20 mouse cellular contexts compared by ENCODE assay signal in genomic region chr15:78643633-78644032, GRCm38 (mm10). TPM values are rescaled to one million over a fixed set of nuclear protein-coding genes. Genes with fewer than 3 reads are reported as not detected.
DNase-seq lines count a peak whose midpoint lies in the region; ATAC-seq and TF ChIP-seq lines count a peak whose summit lies in the region.
"Had no signal": no experiment of that assay in that cellular context is flagged by ENCODE, and none has a peak within 500 bp of the region (broad histone marks: within the 10 kb centered on the region; RNA-seq: fewer than 3 reads in every experiment).

No protein-coding gene starts in this region.

- no peak for DNase-seq in hindbrain, embryonic 11.5 days (ENCODE audit: low spot score)
- peak; percentile 38 for DNase-seq in midbrain, embryonic 14.5 days
- DNase-seq in midbrain, postnatal 0 days (ENCODE audit: low spot score), result no peak
- peak; percentile 39 for DNase-seq in brain, embryonic 14.5 days (ENCODE audit: low read depth)
- DNase-seq in heart, embryonic 10.5 days (ENCODE audit: low spot score), result no peak
- no peak for DNase-seq in lung, postnatal 36 days
- DNase-seq: adrenal gland, postnatal 10 days; cerebellum, adult 11-12 months; cerebellum, adult 9-10 months; cerebellum, postnatal 25 days; gastrocnemius, postnatal 10 days; heart, adult 18-20 months; heart, postnatal 14 days had no signal

- H3K4me2 ChIP-seq in hindbrain, embryonic 11.5 days (replicated peaks; ENCODE audit: low read depth, low read length), result no peak overlapping the region
- no peak overlapping the region for H3K4me2 ChIP-seq in hindbrain, embryonic 16.5 days (ENCODE audit: low read length)
- no peak overlapping the region for H3K4me2 ChIP-seq in midbrain, embryonic 14.5 days (ENCODE audit: low read length)
- H3K4me2 ChIP-seq in midbrain, postnatal 0 days (ENCODE audit: low read depth, low read length, poor library complexity, severe bottlenecking), result no peak overlapping the region
- H3K4me2 ChIP-seq: forebrain, embryonic 12.5 days; heart, embryonic 11.5 days; heart, embryonic 15.5 days had no signal

- no peaks in the 10 kb centered on the region for H3K27me3 ChIP-seq in hindbrain, embryonic 11.5 days (ENCODE audit: control insufficient read depth, insufficient read depth, low read length)
- no peaks in the 10 kb centered on the region for H3K27me3 ChIP-seq in hindbrain, embryonic 16.5 days (replicated peaks; ENCODE audit: control insufficient read depth, insufficient read depth, low read length)
- H3K27me3 ChIP-seq in midbrain, embryonic 14.5 days (ENCODE audit: control insufficient read depth, insufficient read depth, low read length), result no peaks in the 10 kb centered on the region
- no peaks in the 10 kb centered on the region for H3K27me3 ChIP-seq in midbrain, postnatal 0 days (ENCODE audit: insufficient read depth, low read length)
- peaks cover 73% of the 10 kb centered on the region for H3K27me3 ChIP-seq in heart, embryonic 10.5 days (ENCODE audit: insufficient read depth, poor library complexity, severe bottlenecking)

- 21% methylated on average over 6 of the region's 6 CpGs for WGBS in hindbrain, embryonic 11.5 days
- 9% methylated on average over 6 of the region's 6 CpGs for WGBS in hindbrain, embryonic 16.5 days
- 17% methylated on average over 6 of the region's 6 CpGs for WGBS in midbrain, embryonic 14.5 days
- 14% methylated on average over 6 of the region's 6 CpGs for WGBS in midbrain, postnatal 0 days
- WGBS in heart, embryonic 10.5 days, result 18% methylated on average over 6 of the region's 6 CpGs

- no peak overlapping the region for H3K4me3 ChIP-seq in hindbrain, embryonic 11.5 days (ENCODE audit: low read depth, low read length)
- H3K4me3 ChIP-seq in hindbrain, embryonic 16.5 days (ENCODE audit: low read length), result no peak overlapping the region
- H3K4me3 ChIP-seq in midbrain, embryonic 14.5 days (replicated peaks; ENCODE audit: low read depth, low read length), result no peak overlapping the region
- no peak overlapping the region for H3K4me3 ChIP-seq in midbrain, postnatal 0 days (ENCODE audit: low read depth, low read length)
- H3K4me3 ChIP-seq in heart, embryonic 10.5 days, result no peak overlapping the region
- H3K4me3 ChIP-seq: forebrain, embryonic 12.5 days; heart, embryonic 15.5 days had no signal

- ATAC-seq in hindbrain, embryonic 11.5 days (ENCODE audit: low FRiP score), result no peak
- ATAC-seq in hindbrain, embryonic 16.5 days, result no peak
- ATAC-seq in midbrain, embryonic 14.5 days (ENCODE audit: low FRiP score, low TSS enrichment), result no peak
- ATAC-seq in midbrain, postnatal 0 days (ENCODE audit: low FRiP score), result no peak
- ATAC-seq: forebrain, embryonic 16.5 days; intestine, embryonic 16.5 days had no signal

- H3K4me1 ChIP-seq in hindbrain, embryonic 11.5 days (replicated peaks; ENCODE audit: control insufficient read depth, insufficient read depth, low read length), result no peaks in the 10 kb centered on the region
- H3K4me1 ChIP-seq in hindbrain, embryonic 16.5 days (ENCODE audit: control insufficient read depth, insufficient read depth, low read depth, low read length), result peaks cover 2% of the 10 kb centered on the region; the same call in 1 of the 2 replicates
- peaks cover 9% of the 10 kb centered on the region; the same call in 1 of the 2 replicates for H3K4me1 ChIP-seq in midbrain, embryonic 14.5 days (ENCODE audit: control insufficient read depth, insufficient read depth, low read length)
- H3K4me1 ChIP-seq in midbrain, postnatal 0 days (ENCODE audit: insufficient read depth, low read length), result peaks cover 4% of the 10 kb centered on the region; the same call in 1 of the 2 replicates
- peaks cover 37% of the 10 kb centered on the region for H3K4me1 ChIP-seq in heart, embryonic 10.5 days

- TF ChIP-seq POLR2A in brain, embryonic 14.5 days (IDR thresholded peaks at IDR 0.05; ENCODE audit: borderline replicate concordance, extremely low read depth, insufficient read depth, insufficient read length, poor library complexity, severe bottlenecking), result no peak

- no peaks in the 10 kb centered on the region for H3K9me3 ChIP-seq in hindbrain, embryonic 11.5 days (ENCODE audit: control insufficient read depth, low read length)
- no peaks in the 10 kb centered on the region for H3K9me3 ChIP-seq in hindbrain, embryonic 16.5 days (ENCODE audit: control insufficient read depth, low read length)
- no peaks in the 10 kb centered on the region for H3K9me3 ChIP-seq in midbrain, embryonic 14.5 days (ENCODE audit: control insufficient read depth, low read length)
- H3K9me3 ChIP-seq in midbrain, postnatal 0 days (ENCODE audit: low read length), result no peaks in the 10 kb centered on the region
- no peaks in the 10 kb centered on the region for H3K9me3 ChIP-seq in heart, embryonic 10.5 days
- H3K9me3 ChIP-seq: forebrain, embryonic 12.5 days; G1E; heart, embryonic 15.5 days had no signal

- TF ChIP-seq CTCF in midbrain, postnatal 0 days (IDR thresholded peaks at IDR 0.05), result no peak
- TF ChIP-seq CTCF in brain, embryonic 14.5 days (IDR thresholded peaks at IDR 0.05; ENCODE audit: borderline replicate concordance, extremely low read depth, insufficient read depth, insufficient read length), result no peak

- no peaks in the 10 kb centered on the region for H3K36me3 ChIP-seq in hindbrain, embryonic 11.5 days (ENCODE audit: control insufficient read depth, insufficient read depth, low read length)
- no peaks in the 10 kb centered on the region for H3K36me3 ChIP-seq in hindbrain, embryonic 16.5 days (ENCODE audit: control insufficient read depth, insufficient read depth, low read length)
- H3K36me3 ChIP-seq in midbrain, embryonic 14.5 days (ENCODE audit: control insufficient read depth, insufficient read depth, low read length), result no peaks in the 10 kb centered on the region
- H3K36me3 ChIP-seq in midbrain, postnatal 0 days (ENCODE audit: insufficient read depth, low read length), result no peaks in the 10 kb centered on the region
- H3K36me3 ChIP-seq in heart, embryonic 10.5 days, result no peaks in the 10 kb centered on the region
- H3K36me3 ChIP-seq: forebrain, embryonic 12.5 days; G1E; heart, embryonic 15.5 days had no signal

- no peak overlapping the region for H3K9ac ChIP-seq in hindbrain, embryonic 11.5 days (ENCODE audit: low read depth, low read length)
- no peak overlapping the region for H3K9ac ChIP-seq in hindbrain, embryonic 16.5 days (ENCODE audit: low read depth, low read length)
- no peak overlapping the region for H3K9ac ChIP-seq in midbrain, embryonic 14.5 days (replicated peaks; ENCODE audit: low read length)
- H3K9ac ChIP-seq in midbrain, postnatal 0 days (replicated peaks; ENCODE audit: low read length, poor library complexity, severe bottlenecking), result no peak overlapping the region
- H3K9ac ChIP-seq: forebrain, embryonic 12.5 days; heart, embryonic 15.5 days had no signal

- 0 out of 2 replicates have a peak overlapping the region, but pooled peaks have one; percentile 6 for H3K27ac ChIP-seq in hindbrain, embryonic 11.5 days (ENCODE audit: low read depth, low read length)
- H3K27ac ChIP-seq in hindbrain, embryonic 16.5 days (ENCODE audit: low read depth, low read length), result no peak overlapping the region
- H3K27ac ChIP-seq in midbrain, embryonic 14.5 days (replicated peaks; ENCODE audit: low read depth, low read length), result no peak overlapping the region
- H3K27ac ChIP-seq in midbrain, postnatal 0 days (ENCODE audit: low read depth, low read length), result no peak overlapping the region
- H3K27ac ChIP-seq in heart, embryonic 10.5 days, result no peak overlapping the region
- H3K27ac ChIP-seq: forebrain, embryonic 12.5 days; heart, embryonic 15.5 days had no signal

RNA-seq across cellular contexts. Expression of gene Cyth4, which starts 46.8 kb away (rescaled TPM):
- polyA plus RNA-seq in hindbrain, embryonic 11.5 days (2014; fragmentation: Nextera tagmentation; extraction: Ambion mirVana), result 2.1 and 4.4 TPM in 2 replicates
- 6.2 and 6.4 TPM in 2 replicates for polyA plus RNA-seq in hindbrain, embryonic 16.5 days (2015; fragmentation: Nextera tagmentation; extraction: Ambion mirVana)
- polyA plus RNA-seq in midbrain, embryonic 14.5 days (2014; fragmentation: Nextera tagmentation; extraction: Ambion mirVana), result 1.8 and 2.3 TPM in 2 replicates
- total RNA-seq in midbrain, postnatal 0 days (2014; rRNA removed), result 5.9 and 7.2 TPM in 2 replicates
- polyA plus RNA-seq in midbrain, postnatal 0 days (2015; fragmentation: Nextera tagmentation; extraction: Ambion mirVana), result 4.5 and 6.3 TPM in 2 replicates
- 4.0 and 4.8 TPM in 2 replicates for polyA plus RNA-seq in brain, embryonic 14.5 days (2012; rRNA removed)
- polyA plus RNA-seq in heart, embryonic 10.5 days (2016; fragmentation: Nextera tagmentation; extraction: Ambion mirVana), result 2.3 and 5.0 TPM in 2 replicates

Comparison
In these comparisons a context has a peak if more than half of its experiments do, and no peak if none do; other contexts are left out.
1. DNase-seq: peak in midbrain, embryonic 14.5 days (single experiment) and brain, embryonic 14.5 days (single experiment); none in hindbrain, embryonic 11.5 days (single experiment), midbrain, postnatal 0 days (single experiment), heart, embryonic 10.5 days (single experiment) and lung, postnatal 36 days (single experiment).